Mouse (Mus musculus): ENCODE results near the gene Cfhr2. TPM values are rescaled to one million over a fixed set of nuclear protein-coding genes. Genes with fewer than 3 reads are reported as not detected.
"Not testable (repeated sequence)": the region's sequence is repeated elsewhere in the genome, so short reads cannot be mapped to it uniquely, and the experiment has no call there.

The Cfhr2 gene
- polyA plus RNA-seq (2015; fragmentation: Nextera tagmentation; extraction: Ambion mirVana), result 0.13 and 0.72 TPM in 2 replicates

DNA sequence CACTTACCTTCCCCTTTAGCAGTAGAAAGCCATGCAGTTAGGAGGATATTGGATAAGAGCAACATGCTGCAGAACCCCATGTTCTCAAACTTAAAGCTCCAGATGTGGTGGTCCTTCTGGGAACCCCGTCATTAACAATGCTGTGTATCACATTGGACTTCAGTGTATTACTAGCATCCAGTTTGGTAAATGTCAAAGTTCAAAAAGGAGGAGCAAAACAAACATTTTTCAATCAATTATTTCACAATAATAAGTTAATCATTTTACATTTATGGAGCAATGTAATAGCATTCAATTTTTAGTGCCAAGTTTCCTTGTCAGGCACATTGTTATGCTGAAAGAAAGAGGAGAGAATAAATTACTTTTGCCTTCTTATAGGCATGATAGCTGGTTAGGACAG lies at the start of gene Cfhr2:
Cfhr2 (minus strand) TSS at position 155 of the 400 bp plus-strand sequence.
- no peaks in the 10 kb centered on the region for H3K9me3 ChIP-seq (ENCODE audit: control insufficient read depth, low read length)
- no peak within 1 kb of the TSS for H3K9ac ChIP-seq (ENCODE audit: low read length)
- no peak for ATAC-seq (ENCODE audit: low read depth)
- H3K4me2 ChIP-seq (ENCODE audit: low read depth, low read length), result no peak within 1 kb of the TSS
- H3K4me1 ChIP-seq (replicated peaks; ENCODE audit: control insufficient read depth, insufficient read depth, low read length), result no peaks in the 10 kb centered on the region
- no peaks in the 10 kb centered on the region for H3K27me3 ChIP-seq (ENCODE audit: control insufficient read depth, insufficient read depth, low read depth, low read length)
- no peak within 1 kb of the TSS for H3K27ac ChIP-seq (ENCODE audit: low read length)
- H3K4me3 ChIP-seq (ENCODE audit: low read length), result no peak within 1 kb of the TSS
- WGBS, result 76% methylated on average over 1 of the region's 1 CpGs
- no peaks in the 10 kb centered on the region for H3K36me3 ChIP-seq (ENCODE audit: control insufficient read depth, insufficient read depth, low read length)

DNA sequence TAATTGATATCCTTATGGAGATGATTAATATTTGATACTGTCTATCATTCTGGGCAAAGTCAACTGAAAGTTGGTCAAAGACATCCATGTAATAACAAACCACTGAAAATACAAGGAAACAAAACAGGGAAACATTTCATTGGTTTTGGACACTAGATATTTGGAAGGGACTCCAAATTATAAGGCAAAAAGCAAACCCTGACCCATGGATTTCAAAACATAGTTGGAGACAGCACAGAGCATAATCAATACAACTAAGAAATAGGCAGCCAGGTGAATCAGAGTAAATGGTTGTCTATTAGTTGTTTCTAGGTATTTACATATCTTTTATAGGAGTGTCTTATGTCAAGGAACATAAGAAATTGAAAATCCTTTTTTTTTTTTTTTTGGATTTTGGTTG lies 5.2 kb upstream of the Cfhr2 start:
- Histone ChIP-seq H3K27ac (ENCODE audit: low read length) (no peak overlapping the region), H3K27me3 (ENCODE audit: control insufficient read depth, insufficient read depth, low read depth, low read length) (no peaks in the 10 kb centered on the region), H3K4me3 (ENCODE audit: low read length) (no peak overlapping the region), H3K9me3 (ENCODE audit: control insufficient read depth, low read length) (no peaks in the 10 kb centered on the region), H3K9ac (ENCODE audit: low read length) (no peak overlapping the region), H3K36me3 (ENCODE audit: control insufficient read depth, insufficient read depth, low read length) (no peaks in the 10 kb centered on the region), H3K4me1 (replicated peaks; ENCODE audit: control insufficient read depth, insufficient read depth, low read length) (no peaks in the 10 kb centered on the region), H3K4me2 (ENCODE audit: low read depth, low read length) (no peak overlapping the region)
- no peak for ATAC-seq (ENCODE audit: low read depth)

DNA sequence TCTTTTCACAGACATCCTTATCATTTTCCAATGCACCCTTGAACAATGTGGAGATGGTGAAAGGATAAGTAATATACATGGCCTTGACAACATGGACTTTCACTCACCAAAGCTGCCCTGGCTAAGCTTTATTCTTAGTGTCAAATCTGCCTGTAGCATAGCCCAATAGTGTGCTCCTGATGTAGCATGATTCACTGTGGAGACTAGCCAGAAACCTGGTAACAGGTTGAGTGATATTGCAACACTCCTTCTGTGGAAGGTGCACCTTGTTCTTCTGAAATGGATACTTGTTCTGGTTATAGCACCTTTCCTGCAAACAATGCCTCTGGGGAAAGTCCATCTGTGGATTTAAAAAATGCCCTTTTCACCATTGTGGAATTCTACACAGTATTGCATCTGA lies 1.7 kb upstream of the Cfhr2 start:
- no peaks in the 10 kb centered on the region for H3K9me3 ChIP-seq (ENCODE audit: control insufficient read depth, low read length)
- no peaks in the 10 kb centered on the region for H3K36me3 ChIP-seq (ENCODE audit: control insufficient read depth, insufficient read depth, low read length)
- no peak overlapping the region for H3K4me2 ChIP-seq (ENCODE audit: low read depth, low read length)
- H3K4me3 ChIP-seq (ENCODE audit: low read length), result no peak overlapping the region
- no peaks in the 10 kb centered on the region for H3K4me1 ChIP-seq (replicated peaks; ENCODE audit: control insufficient read depth, insufficient read depth, low read length)
- no peak overlapping the region for H3K27ac ChIP-seq (ENCODE audit: low read length)
- no peaks in the 10 kb centered on the region for H3K27me3 ChIP-seq (ENCODE audit: control insufficient read depth, insufficient read depth, low read depth, low read length)
- no peak for ATAC-seq (ENCODE audit: low read depth)
- no peak overlapping the region for H3K9ac ChIP-seq (ENCODE audit: low read length)

DNA sequence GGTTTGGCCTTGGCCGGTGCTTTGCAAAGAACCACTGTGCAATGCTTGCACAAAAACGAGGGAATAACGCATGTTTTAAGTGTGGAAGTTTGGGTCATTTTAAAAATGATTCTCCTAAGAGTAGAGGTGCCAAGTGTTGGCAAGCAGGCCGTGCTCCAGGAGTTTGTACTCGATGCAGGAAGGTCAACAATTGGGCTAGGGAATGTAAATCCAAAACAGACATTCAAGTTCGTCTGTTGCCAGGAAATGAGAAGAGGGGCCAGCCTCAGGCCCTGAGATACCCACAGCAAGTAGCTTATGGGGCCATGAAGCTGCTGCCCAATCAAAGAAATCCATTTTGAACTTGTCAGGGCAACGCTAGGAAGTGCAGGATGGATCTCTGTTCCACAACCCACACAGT lies 18.8 kb downstream of the Cfhr2 start:
- WGBS, result 66% methylated on average over 7 of the region's 7 CpGs
- H3K9me3 ChIP-seq (ENCODE audit: control insufficient read depth, low read length), result no peaks in the 10 kb centered on the region
- H3K4me2 ChIP-seq (ENCODE audit: low read depth, low read length), result no peak overlapping the region
- H3K36me3 ChIP-seq (ENCODE audit: control insufficient read depth, insufficient read depth, low read length), result no peaks in the 10 kb centered on the region
- H3K27ac ChIP-seq (ENCODE audit: low read length), result no peak overlapping the region
- no peak for ATAC-seq (ENCODE audit: low read depth)
- no peak overlapping the region for H3K9ac ChIP-seq (ENCODE audit: low read length)
- no peak overlapping the region for H3K4me3 ChIP-seq (ENCODE audit: low read length)
- H3K27me3 ChIP-seq (ENCODE audit: control insufficient read depth, insufficient read depth, low read depth, low read length), result no peaks in the 10 kb centered on the region
- no peaks in the 10 kb centered on the region for H3K4me1 ChIP-seq (replicated peaks; ENCODE audit: control insufficient read depth, insufficient read depth, low read length)

DNA sequence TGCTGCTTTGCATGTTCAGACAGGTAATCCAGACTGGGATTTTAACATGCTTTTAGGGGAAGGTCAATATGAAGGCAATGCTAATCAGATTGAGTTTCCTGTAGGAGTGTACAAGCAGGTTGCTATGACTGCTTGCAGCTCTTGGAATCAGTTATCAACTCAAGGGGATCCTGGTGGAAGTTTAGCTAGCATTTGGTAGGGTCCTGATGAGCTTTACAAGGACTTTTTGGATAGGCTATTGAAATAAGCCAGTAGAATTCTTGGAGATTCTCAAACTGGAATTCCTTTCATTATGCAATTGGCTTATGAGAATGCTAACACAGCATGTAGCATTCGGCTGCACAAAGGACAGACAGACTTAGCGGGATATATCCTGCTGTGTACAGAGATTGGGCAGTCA lies 19.2 kb downstream of the Cfhr2 start:
- no peak overlapping the region for H3K4me2 ChIP-seq (ENCODE audit: low read depth, low read length)
- no peak for ATAC-seq (ENCODE audit: low read depth)
- H3K9me3 ChIP-seq (ENCODE audit: control insufficient read depth, low read length), result no peaks in the 10 kb centered on the region
- no peak overlapping the region for H3K27ac ChIP-seq (ENCODE audit: low read length)
- H3K36me3 ChIP-seq (ENCODE audit: control insufficient read depth, insufficient read depth, low read length), result no peaks in the 10 kb centered on the region
- H3K4me1 ChIP-seq (replicated peaks; ENCODE audit: control insufficient read depth, insufficient read depth, low read length), result no peaks in the 10 kb centered on the region
- H3K4me3 ChIP-seq (ENCODE audit: low read length), result no peak overlapping the region
- no peak overlapping the region for H3K9ac ChIP-seq (ENCODE audit: low read length)
- H3K27me3 ChIP-seq (ENCODE audit: control insufficient read depth, insufficient read depth, low read depth, low read length), result no peaks in the 10 kb centered on the region
- WGBS, result 81% methylated on average over 2 of the region's 2 CpGs

DNA sequence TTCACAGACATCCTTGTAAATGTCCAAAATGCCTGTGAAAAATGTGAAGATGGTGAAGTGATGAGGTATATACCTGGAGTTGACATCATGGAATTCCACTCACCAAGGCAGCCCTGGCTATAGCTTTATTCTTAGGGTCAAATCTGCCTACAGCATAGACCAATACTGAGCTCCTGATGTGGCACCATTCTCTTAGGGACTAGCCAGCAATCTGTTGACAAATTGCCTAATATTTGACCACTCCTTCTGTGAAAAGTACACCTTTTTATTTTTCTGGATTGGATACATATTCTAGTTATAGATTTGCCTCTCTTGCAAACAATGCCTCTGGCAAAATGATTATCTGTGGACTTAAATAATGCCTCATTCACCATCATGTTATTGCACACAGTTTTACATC lies 49.9 kb downstream of the Cfhr2 start:
- H3K4me2 ChIP-seq (ENCODE audit: low read depth, low read length), result no peak overlapping the region
- H3K27me3 ChIP-seq (ENCODE audit: control insufficient read depth, insufficient read depth, low read depth, low read length), result no peaks in the 10 kb centered on the region
- H3K9me3 ChIP-seq (ENCODE audit: control insufficient read depth, low read length), result no peaks in the 10 kb centered on the region
- H3K4me3 ChIP-seq (ENCODE audit: low read length), result no peak overlapping the region
- no peaks in the 10 kb centered on the region for H3K4me1 ChIP-seq (replicated peaks; ENCODE audit: control insufficient read depth, insufficient read depth, low read length)
- ATAC-seq (ENCODE audit: low read depth), result no peak
- H3K27ac ChIP-seq (ENCODE audit: low read length), result no peak overlapping the region
- H3K36me3 ChIP-seq (ENCODE audit: control insufficient read depth, insufficient read depth, low read length), result no peaks in the 10 kb centered on the region
- no peak overlapping the region for H3K9ac ChIP-seq (ENCODE audit: low read length)

DNA sequence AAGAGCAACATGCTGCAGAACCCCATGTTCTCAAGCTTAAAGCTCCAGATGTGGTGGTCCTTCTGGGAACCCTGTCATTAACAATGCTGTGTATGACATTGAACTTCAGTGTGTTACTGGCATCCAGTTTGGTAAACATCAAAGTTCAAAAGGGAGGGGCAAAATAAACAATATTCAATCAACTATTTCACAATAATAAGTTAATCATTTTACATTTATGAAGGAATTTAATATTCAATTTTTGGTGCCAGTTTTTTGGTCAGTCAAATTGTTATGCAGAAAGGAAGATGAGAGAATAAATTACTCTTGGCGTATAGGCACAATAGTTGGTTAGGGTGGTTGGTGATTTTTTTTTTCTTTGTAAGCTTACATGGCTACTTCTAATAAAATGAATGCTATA lies 77.4 kb downstream of the Cfhr2 start, which contains the start of gene Gm4788:
Gm4788 (minus strand) TSS at position 101 of the 400 bp plus-strand sequence.
- WGBS, result 89% methylated on average over 1 of the region's 1 CpGs

DNA sequence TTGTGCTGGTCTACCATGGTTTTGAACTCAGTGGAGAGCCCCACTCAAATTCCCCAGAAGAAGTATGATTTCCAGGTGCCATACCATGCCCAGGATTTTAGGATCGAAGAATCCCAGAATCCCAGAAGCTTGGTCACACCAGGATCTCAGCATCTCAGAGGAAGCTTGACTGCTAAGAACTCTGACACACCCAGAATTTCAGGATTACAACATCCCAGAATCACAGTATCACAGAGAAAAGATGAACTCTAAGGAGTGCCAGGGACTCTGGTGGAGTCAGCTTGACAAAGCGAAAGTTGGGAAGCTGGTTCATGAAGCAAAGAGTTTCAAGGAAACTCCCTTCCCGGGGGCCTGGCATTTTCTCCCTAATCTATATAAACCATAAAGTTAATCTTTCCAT lies 88.6 kb downstream of the Cfhr2 start:
- ATAC-seq (ENCODE audit: low read depth); H3K27ac ChIP-seq (ENCODE audit: low read length); H3K4me1 ChIP-seq (replicated peaks; ENCODE audit: control insufficient read depth, insufficient read depth, low read length); H3K4me3 ChIP-seq (ENCODE audit: low read length); H3K9ac ChIP-seq (ENCODE audit: low read length); H3K36me3 ChIP-seq (ENCODE audit: control insufficient read depth, insufficient read depth, low read length); H3K9me3 ChIP-seq (ENCODE audit: control insufficient read depth, low read length); H3K4me2 ChIP-seq (ENCODE audit: low read depth, low read length); H3K27me3 ChIP-seq (ENCODE audit: control insufficient read depth, insufficient read depth, low read depth, low read length): not testable (repeated sequence)
- 86% methylated on average over 3 of the region's 3 CpGs for WGBS

More for the DNA sequence above, 77.4 kb downstream of the Cfhr2 start, which contains the start of gene Gm4788:
- no peak within 1 kb of the TSS for H3K4me2 ChIP-seq (ENCODE audit: low read depth, low read length)
- H3K4me1 ChIP-seq (replicated peaks; ENCODE audit: control insufficient read depth, insufficient read depth, low read length), result no peaks in the 10 kb centered on the region
- no peak within 1 kb of the TSS for H3K9ac ChIP-seq (ENCODE audit: low read length)
- no peak within 1 kb of the TSS for H3K4me3 ChIP-seq (ENCODE audit: low read length)
- no peak for ATAC-seq (ENCODE audit: low read depth)
- no peaks in the 10 kb centered on the region for H3K36me3 ChIP-seq (ENCODE audit: control insufficient read depth, insufficient read depth, low read length)
- H3K27ac ChIP-seq (ENCODE audit: low read length), result no peak within 1 kb of the TSS
- H3K27me3 ChIP-seq (ENCODE audit: control insufficient read depth, insufficient read depth, low read depth, low read length), result no peaks in the 10 kb centered on the region
- no peaks in the 10 kb centered on the region for H3K9me3 ChIP-seq (ENCODE audit: control insufficient read depth, low read length)

Measured in lung, embryonic 16.5 days (tissue).